Mouse (Mus musculus) liver, adult 2 months (tissue): ENCODE measurements around the gene BC034090.

Experiments used
- CTCF ChIP-seq: fragments of 200-500 bp; IDR thresholded peaks from 2 replicates; pipeline ENCODE4 v1.5.1; 2011; ENCODE audit warnings: low read depth, low read length, control low read depth
- POLR2A ChIP-seq: fragments of 200-500 bp; IDR thresholded peaks from 2 replicates; pipeline ENCODE4 v1.6.1; 2011; ENCODE audit warnings: low read length, control low read depth; ENCODE audit not compliant: insufficient read depth; ENCODE audit errors: extremely low read depth

- TF ChIP-seq CTCF, result no peak
- no peak for TF ChIP-seq POLR2A
Observed at GRCm38 (mm10) chr1:155288033-155288432, 43.8 kb upstream of the BC034090 start.
